Mouse (Mus musculus) hindlimb bud, embryonic 11.5 days (tissue): ENCODE measurements around the gene Ptgr1.

ENCODE experiments used
- DNase-seq: peaks from one replicate; pipeline ENCODE4 v3.0.0-alpha.2; 2012; ENCODE audit warnings: low read depth, low spot score; ENCODE audit errors: extremely low spot score

Ptgr1 gene

GRCm38 (mm10) chr4:58992195-58992594, 5.3 kb upstream of the Ptgr1 start:
- DNase-seq: no peak

- DNase-seq: no peak
These were observed 3.9 kb upstream of the Ptgr1 start for GRCm38 (mm10) chr4:58990609-58991434.

GRCm38 (mm10) chr4:58989303-58989898, 2.5 kb upstream of the Ptgr1 start:
- DNase-seq: no peak

- DNase-seq: no peak
These were observed 1.7 kb downstream of the Ptgr1 start for GRCm38 (mm10) chr4:58985157-58985648.

GRCm38 (mm10) chr4:58982806-58983205, 4.1 kb downstream of the Ptgr1 start:
- DNase-seq: no peak

GRCm38 (mm10) chr4:58981421-58981820, 5.5 kb downstream of the Ptgr1 start:
- no peak for DNase-seq

- DNase-seq: no peak
These were observed 11.2 kb downstream of the Ptgr1 start for GRCm38 (mm10) chr4:58975711-58976110.

- DNase-seq: no peak
These were observed 16.2 kb downstream of the Ptgr1 start for GRCm38 (mm10) chr4:58970678-58971077.

GRCm38 (mm10) chr4:58965136-58965535, 21.8 kb downstream of the Ptgr1 start:
- DNase-seq: no peak

GRCm38 (mm10) chr4:58963271-58963670, 23.6 kb downstream of the Ptgr1 start:
- DNase-seq: no peak

GRCm38 (mm10) chr4:58961719-58962118, 25.2 kb downstream of the Ptgr1 start:
- DNase-seq: no peak

GRCm38 (mm10) chr4:58952630-58953029, 34.3 kb downstream of the Ptgr1 start:
- DNase-seq: no peak

GRCm38 (mm10) chr4:58948391-58948790, 38.5 kb downstream of the Ptgr1 start:
- DNase-seq: no peak

- DNase-seq: no peak
These were observed 42.2 kb downstream of the Ptgr1 start for GRCm38 (mm10) chr4:58944695-58945094.

GRCm38 (mm10) chr4:58944206-58944553, 42.7 kb downstream of the Ptgr1 start:
- no peak for DNase-seq

- peak; percentile 66 for DNase-seq
These were observed 43.3 kb downstream of the Ptgr1 start, which contains the start of gene Zkscan16 for GRCm38 (mm10) chr4:58943420-58944205. Gene Zkscan16 (plus strand): TSS chr4:58943628.

- no peak for DNase-seq
These were observed 44.0 kb downstream of the Ptgr1 start for GRCm38 (mm10) chr4:58942942-58943341.

- DNase-seq: no peak
These were observed 45.3 kb downstream of the Ptgr1 start for GRCm38 (mm10) chr4:58941638-58942037.

- DNase-seq: no peak
These were observed 51.1 kb downstream of the Ptgr1 start for GRCm38 (mm10) chr4:58935846-58936245.

- DNase-seq: no peak
These were observed 52.0 kb downstream of the Ptgr1 start for GRCm38 (mm10) chr4:58934746-58935476.

GRCm38 (mm10) chr4:58934308-58934707, 52.6 kb downstream of the Ptgr1 start:
- no peak for DNase-seq
